Mouse (Mus musculus): Measurements from ENCODE around the gene Serpina9.
"Not testable (repeated sequence)": the region's sequence is repeated elsewhere in the genome, so short reads cannot be mapped to it uniquely, and the experiment has no call there.

GRCm38 (mm10) chr12:103952972-103953371, 60.6 kb downstream of the Serpina9 start:
- TF ChIP-seq CTCF (IDR thresholded peaks at IDR 0.05; ENCODE audit: borderline replicate concordance, extremely low read depth, insufficient read depth, insufficient read length); POLR2A (IDR thresholded peaks at IDR 0.05; ENCODE audit: borderline replicate concordance, extremely low read depth, insufficient read depth, insufficient read length, poor library complexity, severe bottlenecking): not testable (repeated sequence)

All from brain, embryonic 14.5 days (tissue).